Mouse (Mus musculus) gastrocnemius, adult 8-10 months (tissue): Measurements from ENCODE around the gene Prkn. TPM values are rescaled to one million over a fixed set of nuclear protein-coding genes. Genes with fewer than 3 reads are reported as not detected.

ENCODE experiments used
- DNase-seq, 2 experiments: peaks; one replicate each; pipeline ENCODE4 v3.0.0; 2022; ENCODE audit warnings: low spot score in 2 of 2
- total RNA-seq, 4 experiments: library from RNA; stranded (reverse); gene quantifications; 2 replicates each; pipeline ENCODE4 v1.2.4; 2022

Gene Prkn
- total RNA-seq, 4 experiments from 2014 or later = 21.6 to 26.5 (median 23.0) TPM

- DNase-seq = no peak
Measured at GRCm38 (mm10) chr17:11638451-11638850, 798.3 kb downstream of the Prkn start.

- DNase-seq = no peak
Measured at GRCm38 (mm10) chr17:11639786-11640185, 799.6 kb downstream of the Prkn start.

GRCm38 (mm10) chr17:11642328-11642727 lies 802.1 kb downstream of the Prkn start:
- DNase-seq = no peak

GRCm38 (mm10) chr17:11644016-11644415 lies 803.8 kb downstream of the Prkn start:
- no peak for DNase-seq

- no peak for DNase-seq
Measured at GRCm38 (mm10) chr17:11644873-11645464, 804.8 kb downstream of the Prkn start.

GRCm38 (mm10) chr17:11656397-11656796 lies 816.2 kb downstream of the Prkn start:
- DNase-seq = no peak

- no peak for DNase-seq
Measured at GRCm38 (mm10) chr17:11656878-11657277, 816.7 kb downstream of the Prkn start.

GRCm38 (mm10) chr17:11661898-11662297 lies 821.7 kb downstream of the Prkn start:
- DNase-seq = no peak

GRCm38 (mm10) chr17:11663437-11663836 lies 823.3 kb downstream of the Prkn start:
- DNase-seq = no peak

- no peak for DNase-seq
Measured at GRCm38 (mm10) chr17:11664610-11665345, 824.6 kb downstream of the Prkn start.

GRCm38 (mm10) chr17:11679716-11680115 lies 839.5 kb downstream of the Prkn start:
- DNase-seq = no peak

- DNase-seq = no peak
Measured at GRCm38 (mm10) chr17:11680456-11680855, 840.3 kb downstream of the Prkn start.

- no peak for DNase-seq
Measured at GRCm38 (mm10) chr17:11681825-11682372, 841.7 kb downstream of the Prkn start.

- DNase-seq = no peak
Measured at GRCm38 (mm10) chr17:11705005-11705404, 864.8 kb downstream of the Prkn start.

- no peak for DNase-seq
Measured at GRCm38 (mm10) chr17:11705761-11706160, 865.6 kb downstream of the Prkn start.

- no peak for DNase-seq
Measured at GRCm38 (mm10) chr17:11712066-11712465, 871.9 kb downstream of the Prkn start.

GRCm38 (mm10) chr17:11719801-11720200 lies 879.6 kb downstream of the Prkn start:
- DNase-seq = no peak

- no peak for DNase-seq
Measured at GRCm38 (mm10) chr17:11721906-11722305, 881.7 kb downstream of the Prkn start.

- no peak for DNase-seq
Measured at GRCm38 (mm10) chr17:11722478-11722877, 882.3 kb downstream of the Prkn start.

- no peak for DNase-seq
Measured at GRCm38 (mm10) chr17:11724135-11724534, 884.0 kb downstream of the Prkn start.

- no peak for DNase-seq
Measured at GRCm38 (mm10) chr17:11727101-11727500, 886.9 kb downstream of the Prkn start.

- DNase-seq = no peak
Measured at GRCm38 (mm10) chr17:11728294-11728693, 888.1 kb downstream of the Prkn start.
